Mouse (Mus musculus) adrenal gland, adult (tissue): ENCODE results near the gene Zswim5.

Source experiments
- DNase-seq, 2 experiments: peaks; one replicate each; pipeline ENCODE4 v3.0.0; 2022 to 2023; ENCODE audit warnings: low spot score in 1 of 2; ENCODE audit not compliant: inconsistent age in 2 of 2

Zswim5 gene

DNA sequence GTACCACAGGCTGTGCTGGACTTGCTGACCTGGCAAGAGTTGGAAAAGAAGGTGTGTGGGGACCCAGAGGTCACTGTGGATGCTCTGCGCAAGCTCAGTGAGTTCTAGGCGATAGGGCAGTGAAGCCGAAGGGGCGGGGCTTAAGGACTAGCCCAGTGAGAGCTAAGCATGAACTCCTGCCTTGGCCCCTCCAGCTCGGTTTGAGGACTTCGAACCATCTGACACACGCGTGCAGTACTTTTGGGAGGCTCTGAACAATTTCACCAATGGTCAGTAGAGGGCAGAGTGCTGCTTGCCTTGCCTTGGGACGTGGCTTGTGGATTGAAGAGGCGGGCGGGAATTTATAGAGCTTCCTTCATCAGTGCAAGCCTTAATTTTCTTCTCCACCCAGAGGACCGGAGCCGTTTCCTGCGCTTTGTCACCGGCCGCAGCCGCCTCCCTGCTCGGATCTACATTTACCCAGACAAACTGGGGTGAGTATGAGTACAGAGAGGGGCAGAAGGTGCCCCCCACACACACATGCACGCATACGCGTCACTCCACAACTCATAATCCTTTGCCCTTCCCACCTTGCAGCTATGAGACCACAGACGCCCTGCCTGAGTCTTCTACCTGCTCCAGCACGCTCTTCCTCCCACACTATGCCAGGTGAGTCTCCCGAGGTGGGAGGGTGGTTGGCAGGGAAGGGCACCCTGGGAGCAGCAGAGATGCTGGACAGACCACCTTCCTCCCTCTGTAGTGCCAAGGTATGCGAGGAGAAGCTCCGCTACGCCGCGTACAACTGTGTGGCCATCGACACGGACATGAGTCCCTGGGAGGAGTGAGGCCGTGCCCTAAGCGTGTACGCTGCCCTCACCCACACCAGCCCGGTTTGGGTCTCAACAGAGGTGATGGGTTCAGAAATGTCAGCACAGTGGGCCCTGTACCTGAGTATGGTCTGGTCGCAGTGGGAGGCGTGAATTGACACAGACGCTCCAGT is 125.7 kb downstream of the Zswim5 start:
- peak; percentile 60 to 88 for DNase-seq

DNA sequence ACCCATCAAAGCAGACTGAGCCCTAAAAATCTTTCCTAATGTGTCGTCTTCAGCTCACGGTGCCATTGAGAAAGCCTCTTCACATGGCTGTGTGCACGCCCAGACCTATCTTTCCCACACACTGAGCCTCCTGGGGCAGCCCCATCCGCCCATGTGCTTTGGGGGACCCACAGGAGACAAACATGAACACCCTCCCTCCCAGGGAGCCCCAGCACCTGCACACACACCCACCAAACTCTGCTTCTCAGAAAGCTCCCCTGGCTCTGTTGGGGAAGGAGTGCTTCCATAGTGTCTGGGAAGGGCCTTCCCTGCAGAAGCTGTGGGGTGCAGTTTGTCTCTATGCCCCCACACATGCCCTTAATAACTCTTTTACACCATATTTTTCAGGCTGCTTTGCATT is 127.5 kb downstream of the Zswim5 start:
- DNase-seq, result no peak

DNA sequence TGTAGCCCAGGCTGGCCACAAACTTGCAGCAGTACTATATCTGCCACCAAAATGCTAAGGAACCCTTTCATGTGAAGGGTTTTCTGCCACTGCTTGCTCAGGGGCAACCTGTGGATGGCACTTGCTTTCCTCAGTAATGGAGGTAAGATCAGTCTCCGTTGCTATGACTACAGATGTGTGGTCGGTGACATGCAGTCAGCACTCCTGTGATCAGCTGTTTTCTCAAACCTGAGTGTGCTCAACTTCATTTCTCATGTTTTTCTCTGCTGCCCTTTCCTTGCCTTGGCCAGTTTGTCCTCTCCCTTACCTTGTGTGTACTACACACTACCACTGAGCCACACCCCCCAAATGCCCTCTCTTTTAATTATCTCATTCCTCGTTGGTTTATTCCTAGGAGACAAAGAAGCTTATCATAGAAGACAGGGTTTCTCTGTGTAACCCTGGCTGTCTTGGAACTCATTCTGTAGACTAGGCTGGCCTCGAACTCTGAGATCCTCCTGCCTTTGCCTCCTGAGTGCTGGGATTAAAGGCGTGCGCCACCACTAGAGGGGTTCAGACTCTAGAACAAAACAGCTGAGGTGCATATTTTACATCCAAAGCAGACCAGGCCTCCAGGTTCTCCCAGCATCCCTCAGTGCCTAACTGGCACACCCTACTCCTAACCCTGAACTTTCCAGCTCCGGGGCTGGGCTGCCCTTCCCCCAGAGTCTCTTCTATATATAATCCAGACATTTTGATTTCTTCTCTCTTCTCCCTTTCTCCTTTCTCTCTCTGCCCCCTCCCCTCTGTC is 128.6 kb downstream of the Zswim5 start:
- no peak for DNase-seq

- no peak for DNase-seq
Observed at GRCm38 (mm10) chr4:117007058-117007457, 129.9 kb downstream of the Zswim5 start.

DNA sequence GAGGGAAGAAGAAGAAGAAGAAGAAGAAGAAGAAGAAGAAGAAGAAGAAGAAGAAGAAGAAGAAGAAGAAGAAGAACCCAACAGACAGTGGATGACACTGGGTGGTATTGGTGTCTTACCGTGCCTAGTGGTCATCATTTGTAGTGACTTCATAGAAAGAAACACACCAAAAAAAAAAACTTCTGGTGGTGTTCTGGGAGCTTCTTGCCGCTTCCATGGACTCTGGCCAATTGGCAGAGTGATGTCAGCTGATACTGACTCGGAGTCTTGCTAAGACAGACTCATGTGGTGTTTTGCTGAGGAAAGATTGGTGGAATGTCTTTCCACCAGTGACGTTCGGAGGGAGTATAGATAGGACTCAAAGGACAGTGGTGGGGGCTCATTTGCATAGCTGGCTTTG is 133.1 kb downstream of the Zswim5 start:
- DNase-seq, result no peak

DNA sequence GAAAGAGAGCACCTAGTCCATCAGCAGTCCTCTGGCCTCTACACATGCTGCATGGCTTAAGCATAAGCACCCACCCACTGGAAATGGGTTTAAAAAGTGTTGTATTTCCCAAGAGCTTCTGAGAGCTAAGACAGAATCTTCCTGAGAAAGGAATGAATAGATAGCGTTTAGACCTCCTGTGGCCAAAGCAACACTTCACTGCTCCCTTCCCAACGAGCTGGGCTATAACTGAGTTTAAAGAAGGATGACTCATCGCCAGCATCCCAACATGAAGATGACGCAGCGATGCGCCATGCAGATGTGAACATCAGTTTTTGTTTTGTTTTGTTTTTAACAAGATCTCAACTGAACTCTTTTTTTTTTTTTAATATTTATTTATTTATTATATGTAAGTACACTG is 136.4 kb downstream of the Zswim5 start:
- DNase-seq, result no peak

DNA sequence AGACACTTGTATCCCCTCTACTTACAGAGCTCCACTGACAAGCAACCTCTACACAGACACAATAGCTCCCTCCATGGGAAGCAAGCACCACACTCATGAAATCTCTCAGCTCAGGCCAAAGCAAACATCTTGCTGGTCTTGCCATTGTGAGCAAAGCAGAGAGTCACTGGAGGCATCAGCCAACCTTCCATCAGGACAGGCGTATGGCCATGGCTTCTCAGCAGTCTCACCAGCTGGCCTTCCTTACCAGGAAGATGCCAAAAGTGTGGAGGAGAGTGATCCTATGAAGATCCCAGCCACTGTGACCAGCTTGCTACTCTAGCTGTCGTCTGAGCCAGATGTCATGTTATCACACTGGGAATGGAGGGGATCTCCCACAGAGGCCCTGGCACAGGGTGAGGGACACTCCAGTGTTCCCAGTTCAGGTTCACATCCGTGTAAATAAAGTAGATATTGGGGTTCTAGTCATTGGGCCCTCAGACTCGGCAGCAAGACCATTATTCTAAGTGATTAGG is 137.8 kb downstream of the Zswim5 start:
- no peak for DNase-seq

GRCm38 (mm10) chr4:117017738-117018137 is 140.6 kb downstream of the Zswim5 start:
- no peak for DNase-seq

DNA sequence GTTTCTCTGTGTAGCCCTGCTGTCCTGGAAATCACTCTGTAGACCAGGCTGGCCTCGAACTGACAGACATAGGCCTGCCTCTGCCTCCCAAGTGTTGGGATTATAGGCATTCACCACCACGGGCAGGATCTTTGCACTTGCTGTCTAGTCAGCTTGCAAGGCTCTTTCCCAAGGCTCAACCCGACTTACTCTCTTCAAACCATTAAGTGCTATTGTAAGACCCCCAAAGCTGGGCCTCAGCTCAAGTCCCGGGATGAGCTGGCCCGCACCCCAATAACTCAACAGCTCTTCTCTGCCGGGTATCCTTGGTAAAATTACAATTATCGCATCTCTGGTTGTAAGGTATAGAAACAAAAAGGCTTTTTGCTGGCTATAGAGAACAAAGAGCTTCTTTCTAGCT is 141.2 kb downstream of the Zswim5 start:
- DNase-seq, result no peak

DNA sequence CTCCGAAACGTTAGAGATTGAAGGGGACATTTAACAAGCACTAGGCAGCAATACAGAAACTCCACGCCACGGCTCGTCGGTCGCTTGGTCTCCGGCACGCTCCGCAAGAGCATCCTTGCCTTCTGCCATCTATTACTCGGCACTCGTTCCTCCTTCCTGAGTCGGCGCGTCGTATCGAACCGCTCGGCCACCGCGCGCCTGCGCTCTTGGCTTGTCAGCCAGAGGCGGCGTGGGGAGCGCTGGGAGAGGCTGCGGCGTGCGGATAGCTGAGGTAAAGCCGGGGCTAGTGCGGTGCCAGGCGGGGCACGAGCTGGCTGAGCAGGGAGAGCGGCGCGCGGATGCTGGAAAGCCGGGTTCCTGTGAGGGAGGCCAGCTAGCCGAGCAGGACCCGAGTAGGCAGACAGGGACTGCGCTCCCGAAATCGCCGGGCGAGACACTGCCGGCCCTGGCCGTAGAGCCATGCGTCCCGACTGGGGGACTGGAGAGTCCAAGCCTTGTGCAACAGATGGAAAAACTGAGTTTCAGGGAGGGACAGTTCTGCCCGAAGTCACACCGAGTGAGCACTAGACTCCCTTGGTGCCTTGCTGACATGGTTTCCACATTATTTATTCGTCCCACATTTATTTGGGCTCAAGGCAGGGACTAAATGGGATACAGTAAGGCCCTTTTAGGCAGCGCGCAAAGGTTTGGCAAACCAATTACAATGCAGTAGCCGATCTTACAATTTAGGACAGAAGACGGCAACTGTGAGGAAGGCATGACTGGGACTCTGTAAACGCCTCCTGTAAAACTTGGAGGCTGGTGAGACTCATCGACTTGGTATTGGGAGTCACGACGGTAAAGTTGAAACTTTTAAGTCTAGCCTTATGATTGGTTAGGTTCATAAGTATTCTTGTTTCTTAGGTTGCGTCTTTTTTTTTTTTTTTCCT is 142.3 kb downstream of the Zswim5 start, which contains the start of gene Eif2b3:
Eif2b3 (plus strand) TSS at position 197 of the 929 bp plus-strand sequence.
- peak; percentile 92 to 97 for DNase-seq

DNA sequence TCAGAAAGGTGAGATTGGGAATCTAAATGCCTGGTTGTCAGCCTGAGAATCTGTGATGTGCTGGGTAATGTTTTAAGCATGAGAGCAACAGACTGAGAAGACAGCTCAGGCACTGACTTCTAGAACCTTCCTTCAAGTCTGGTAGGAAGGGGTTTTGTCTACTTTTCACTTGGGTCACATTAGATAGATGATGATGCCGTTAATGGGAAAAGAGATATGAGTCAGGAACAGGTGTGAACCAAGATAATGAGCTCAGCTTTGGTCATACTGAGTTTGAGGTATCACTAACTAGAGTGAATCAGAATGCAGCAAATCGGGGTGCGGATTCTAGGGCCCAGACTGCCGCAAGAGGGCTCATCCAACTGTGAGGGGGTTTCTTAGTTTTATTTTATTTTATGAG is 146.3 kb downstream of the Zswim5 start:
- DNase-seq, result no peak

- no peak for DNase-seq
Observed at GRCm38 (mm10) chr4:117031105-117031504, 153.9 kb downstream of the Zswim5 start.
